Mouse (Mus musculus): ENCODE measurements around the gene Teddm1a. TPM values are rescaled to one million over a fixed set of nuclear protein-coding genes. Genes with fewer than 3 reads are reported as not detected.

Gene Teddm1a
- polyA plus RNA-seq, 1 experiment from 2014 or later: not detected

DNA sequence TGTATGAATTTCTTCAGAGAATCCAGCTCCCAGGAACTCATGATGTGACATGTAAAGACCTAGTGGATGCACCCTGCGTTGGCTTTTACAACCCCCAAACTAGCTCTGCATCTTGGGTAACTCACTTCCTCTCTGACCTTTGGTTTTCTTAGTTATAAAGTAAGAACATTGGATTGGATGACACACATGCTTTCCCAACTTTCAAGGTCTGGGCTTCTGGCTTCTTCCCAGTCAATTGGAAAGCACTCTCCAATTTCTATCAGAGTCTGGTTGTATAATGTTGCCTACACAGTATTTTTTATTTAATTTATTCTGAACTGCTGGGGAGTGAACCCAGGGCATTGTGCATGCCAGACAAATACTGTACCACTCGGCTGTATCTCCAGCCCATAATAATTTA, 38.9 kb downstream of the Teddm1a start:
- DNase-seq (ENCODE audit: low spot score) (no peak), ATAC-seq (replicated peaks; ENCODE audit: low FRiP score) (no peak)
- H3K27ac ChIP-seq (ENCODE audit: low read depth, low read length): no peak overlapping the region
- H3K36me3 ChIP-seq (ENCODE audit: control insufficient read depth, insufficient read depth, low read length): no peaks in the 10 kb centered on the region
- H3K27me3 ChIP-seq (replicated peaks; ENCODE audit: control insufficient read depth, insufficient read depth, low read length): no peaks in the 10 kb centered on the region
- no peak overlapping the region for H3K4me2 ChIP-seq
- no peak overlapping the region for H3K9ac ChIP-seq (ENCODE audit: low read depth, low read length)
- 77% methylated on average over 2 of the region's 2 CpGs for WGBS
- H3K4me1 ChIP-seq (replicated peaks; ENCODE audit: control insufficient read depth, insufficient read depth, low read length): no peaks in the 10 kb centered on the region
- no peaks in the 10 kb centered on the region for H3K9me3 ChIP-seq (ENCODE audit: control insufficient read depth, low read length)
- H3K4me3 ChIP-seq (ENCODE audit: low read depth, low read length): no peak overlapping the region

DNA sequence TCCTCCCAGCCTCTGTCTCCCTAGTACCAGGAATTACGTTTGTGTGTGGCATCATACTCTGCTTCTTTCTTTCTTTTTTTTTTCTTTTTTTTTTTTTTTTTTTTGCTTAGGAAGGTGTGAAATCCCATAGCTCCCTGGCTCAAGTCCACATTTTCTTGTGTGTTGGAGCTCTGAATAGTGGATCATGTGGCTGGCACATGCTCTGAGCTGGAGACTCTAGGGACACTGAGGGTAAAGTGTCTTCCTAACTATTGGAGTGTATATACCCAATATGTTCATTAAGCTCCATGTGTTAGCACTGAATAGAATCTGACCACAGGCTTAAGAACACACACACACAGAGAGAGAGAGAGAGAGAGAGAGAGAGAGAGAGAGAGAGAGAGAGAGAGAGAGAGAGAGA, 42.2 kb downstream of the Teddm1a start:
- DNase-seq (ENCODE audit: low spot score) (no peak), ATAC-seq (replicated peaks; ENCODE audit: low FRiP score) (no peak)
- WGBS: 60% methylated on average over 1 of the region's 1 CpGs
- H3K9me3 ChIP-seq (ENCODE audit: control insufficient read depth, low read length): no peaks in the 10 kb centered on the region
- no peaks in the 10 kb centered on the region for H3K27me3 ChIP-seq (replicated peaks; ENCODE audit: control insufficient read depth, insufficient read depth, low read length)
- no peak overlapping the region for H3K4me2 ChIP-seq
- H3K4me1 ChIP-seq (replicated peaks; ENCODE audit: control insufficient read depth, insufficient read depth, low read length): no peaks in the 10 kb centered on the region
- no peaks in the 10 kb centered on the region for H3K36me3 ChIP-seq (ENCODE audit: control insufficient read depth, insufficient read depth, low read length)
- no peak overlapping the region for H3K4me3 ChIP-seq (ENCODE audit: low read depth, low read length)
- H3K9ac ChIP-seq (ENCODE audit: low read depth, low read length): no peak overlapping the region
- no peak overlapping the region for H3K27ac ChIP-seq (ENCODE audit: low read depth, low read length)

DNA sequence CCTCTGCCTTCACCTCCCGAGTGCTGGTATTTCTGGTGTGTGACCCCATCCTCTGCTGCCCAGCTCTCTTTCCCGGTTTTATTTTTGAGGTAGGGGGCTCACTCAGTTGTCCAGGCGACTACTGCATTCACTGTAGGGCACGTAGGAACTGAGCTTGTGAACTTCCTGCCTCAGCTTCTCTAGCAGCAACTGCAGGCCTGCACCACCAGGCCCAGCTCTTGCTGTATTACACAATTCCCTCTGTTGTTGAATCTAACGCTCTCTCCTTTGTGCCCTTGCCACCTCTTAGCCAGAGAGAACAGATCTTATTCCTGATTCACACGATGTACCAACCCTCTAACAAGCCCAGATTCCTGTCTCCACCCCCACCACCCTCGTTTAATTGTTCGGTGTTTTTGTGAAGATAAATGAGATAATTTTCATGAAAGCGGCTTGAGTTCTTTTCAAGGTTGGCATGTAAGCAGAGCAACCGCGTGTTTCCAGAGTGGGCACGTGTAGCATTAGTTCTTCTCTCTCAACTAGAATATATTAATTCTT, 44.4 kb downstream of the Teddm1a start:
- H3K27ac ChIP-seq (ENCODE audit: low read depth, low read length): no peak overlapping the region
- H3K4me2 ChIP-seq: no peak overlapping the region
- H3K4me3 ChIP-seq (ENCODE audit: low read depth, low read length): no peak overlapping the region
- ATAC-seq (replicated peaks; ENCODE audit: low FRiP score) (no peak), DNase-seq (ENCODE audit: low spot score) (no peak)
- H3K9ac ChIP-seq (ENCODE audit: low read depth, low read length): no peak overlapping the region
- no peaks in the 10 kb centered on the region for H3K27me3 ChIP-seq (replicated peaks; ENCODE audit: control insufficient read depth, insufficient read depth, low read length)
- no peaks in the 10 kb centered on the region for H3K36me3 ChIP-seq (ENCODE audit: control insufficient read depth, insufficient read depth, low read length)
- no peaks in the 10 kb centered on the region for H3K4me1 ChIP-seq (replicated peaks; ENCODE audit: control insufficient read depth, insufficient read depth, low read length)
- 79% methylated on average over 12 of the region's 12 CpGs for WGBS
- no peaks in the 10 kb centered on the region for H3K9me3 ChIP-seq (ENCODE audit: control insufficient read depth, low read length)

DNA sequence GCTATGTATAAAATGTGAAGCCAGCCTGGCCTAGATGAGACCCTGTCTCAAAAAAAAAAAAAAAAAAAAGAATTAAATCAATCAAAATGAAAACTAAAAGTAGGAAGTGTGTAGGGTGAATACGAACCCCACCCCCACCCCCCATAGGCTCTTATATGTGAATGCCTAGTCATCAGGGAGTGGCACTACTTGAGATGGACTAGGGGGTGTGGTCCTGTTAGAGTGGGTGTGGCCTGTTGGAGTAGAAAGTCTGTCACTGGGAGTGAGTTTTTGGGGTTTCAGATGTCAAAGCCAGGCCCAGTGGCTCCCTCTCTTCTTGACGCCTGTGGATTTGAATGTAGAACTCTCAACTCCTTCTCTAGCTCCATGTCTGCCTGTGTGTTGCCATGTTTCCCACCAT, 45.5 kb downstream of the Teddm1a start:
- ATAC-seq (replicated peaks; ENCODE audit: low FRiP score) (no peak), DNase-seq (ENCODE audit: low spot score) (no peak)
- Histone ChIP-seq H3K36me3 (ENCODE audit: control insufficient read depth, insufficient read depth, low read length) (no peaks in the 10 kb centered on the region), H3K4me3 (ENCODE audit: low read depth, low read length) (no peak overlapping the region), H3K9ac (ENCODE audit: low read depth, low read length) (no peak overlapping the region), H3K27me3 (replicated peaks; ENCODE audit: control insufficient read depth, insufficient read depth, low read length) (no peaks in the 10 kb centered on the region), H3K4me2 (no peak overlapping the region), H3K27ac (ENCODE audit: low read depth, low read length) (no peak overlapping the region), H3K9me3 (ENCODE audit: control insufficient read depth, low read length) (no peaks in the 10 kb centered on the region), H3K4me1 (replicated peaks; ENCODE audit: control insufficient read depth, insufficient read depth, low read length) (no peaks in the 10 kb centered on the region)
- 96% methylated on average over 2 of the region's 2 CpGs for WGBS

DNA sequence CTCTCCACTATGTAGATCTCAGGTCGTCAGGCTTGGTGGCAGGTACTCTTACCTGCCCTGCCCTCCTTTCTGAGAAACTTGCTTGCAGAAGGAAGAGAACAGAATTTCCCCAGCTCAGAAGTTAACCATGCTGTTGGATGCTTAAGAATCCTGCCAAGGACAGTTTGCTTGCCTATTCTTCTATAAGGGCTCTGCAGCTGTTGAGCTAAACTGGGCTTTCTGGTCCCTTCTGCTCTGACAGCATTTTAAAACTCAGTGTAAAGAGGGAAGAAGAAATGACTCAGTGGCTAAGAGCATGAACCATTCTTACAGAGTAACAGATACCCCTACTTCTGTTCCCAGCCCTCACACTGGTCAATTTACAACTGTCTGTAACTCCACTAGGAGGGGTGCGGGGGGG, 49.4 kb downstream of the Teddm1a start:
- H3K27me3 ChIP-seq (replicated peaks; ENCODE audit: control insufficient read depth, insufficient read depth, low read length): no peaks in the 10 kb centered on the region
- H3K9me3 ChIP-seq (ENCODE audit: control insufficient read depth, low read length): no peaks in the 10 kb centered on the region
- no peak for DNase-seq (ENCODE audit: low spot score)
- no peaks in the 10 kb centered on the region for H3K36me3 ChIP-seq (ENCODE audit: control insufficient read depth, insufficient read depth, low read length)
- H3K4me1 ChIP-seq (replicated peaks; ENCODE audit: control insufficient read depth, insufficient read depth, low read length): no peaks in the 10 kb centered on the region
- no peak overlapping the region for H3K4me3 ChIP-seq (ENCODE audit: low read depth, low read length)
- H3K4me2 ChIP-seq: no peak overlapping the region
- ATAC-seq (replicated peaks; ENCODE audit: low FRiP score): no peak
- WGBS: 78% methylated on average over 2 of the region's 2 CpGs
- H3K27ac ChIP-seq (ENCODE audit: low read depth, low read length): no peak overlapping the region
- H3K9ac ChIP-seq (ENCODE audit: low read depth, low read length): no peak overlapping the region

Small RNAs within 50 kb of the gene (microRNA-seq; reads per million reads assigned to microRNA genes)
- 65.8 reads per million, percentile 45 among the genes with 10 or more reads in this experiment for gene Mir8114 (ENCODE audit: borderline number of aligned reads)

Other genes with a start within 250 kb of the Teddm1a start
- 0.09 and 0.19 TPM in 2 replicates for gene Rgs8, start 238.7 kb upstream of the Teddm1a start, polyA plus RNA-seq (2014; fragmentation: Nextera tagmentation; extraction: Ambion mirVana)
- gene Rgs16, start 151.4 kb upstream of the Teddm1a start, polyA plus RNA-seq (2014; fragmentation: Nextera tagmentation; extraction: Ambion mirVana): 0.94 and 1.3 TPM in 2 replicates
- 5.4 and 7.2 TPM in 2 replicates for gene Rnasel, start 142.3 kb upstream of the Teddm1a start, polyA plus RNA-seq (2014; fragmentation: Nextera tagmentation; extraction: Ambion mirVana)
- 0.07 TPM in 1 of 2 replicates, not detected in the other for gene Rgsl1, start 47.6 kb upstream of the Teddm1a start, polyA plus RNA-seq (2014; fragmentation: Nextera tagmentation; extraction: Ambion mirVana)
- gene Teddm1b, start 17.4 kb upstream of the Teddm1a start, polyA plus RNA-seq (2014; fragmentation: Nextera tagmentation; extraction: Ambion mirVana): 0.40 and 0.49 TPM in 2 replicates
- gene Glul, start 8.2 kb downstream of the Teddm1a start, polyA plus RNA-seq (2014; fragmentation: Nextera tagmentation; extraction: Ambion mirVana): 129 and 146 TPM in 2 replicates
- 0.21 and 0.45 TPM in 2 replicates for gene Teddm2, start 8.5 kb downstream of the Teddm1a start, polyA plus RNA-seq (2014; fragmentation: Nextera tagmentation; extraction: Ambion mirVana)

Data from liver, embryonic 11.5 days (tissue).